Mouse (Mus musculus) gastrocnemius, adult 2 months (tissue): ENCODE measurements around the gene Gm21411. TPM values are rescaled to one million over a fixed set of nuclear protein-coding genes. Genes with fewer than 3 reads are reported as not detected.
"Not testable (repeated sequence)": the region's sequence is repeated elsewhere in the genome, so short reads cannot be mapped to it uniquely, and the experiment has no call there.

Source experiments
- DNase-seq: peaks from one replicate; pipeline ENCODE4 v3.0.0; 2022
- H3K27ac ChIP-seq: fragments of 200-600 bp; 2 replicates; pipeline ENCODE4 v1.8.1; 2022; ENCODE audit warnings: mild to moderate bottlenecking
- H3K4me3 ChIP-seq: fragments of 200-600 bp; 2 replicates; pipeline ENCODE4 v1.8.1; 2022; ENCODE audit warnings: mild to moderate bottlenecking, moderate library complexity
- CTCF ChIP-seq: fragments of 200-600 bp; IDR thresholded peaks from 2 replicates; pipeline ENCODE4 v1.8.1; 2022; ENCODE audit warnings: antibody characterized with exemption, mild to moderate bottlenecking, moderate library complexity
- intact Hi-C: fragments of 180-260 bp; cut with DNase I; formaldehyde crosslinking; loops from one replicate; pipeline ENCODE4 v1.15.1; 2025
- long read RNA-seq, 2 experiments: library from polyadenylated mRNA; stranded (forward); transcript quantifications; one replicate each; pipeline ENCODE4 v2.0.0; 2021
- total RNA-seq, 2 experiments: library from RNA; stranded (reverse); gene quantifications; 2 replicates each; pipeline ENCODE4 v1.2.3; 2021

Gm21411 gene
- total RNA-seq = not detected
- long read RNA-seq, experiment 1 = 0 reads
- long read RNA-seq, experiment 2 = 0 reads

- H3K27ac ChIP-seq, H3K4me3 ChIP-seq, intact Hi-C loops, DNase-seq: not testable (repeated sequence)
These were observed at the start of gene Gm21411 for GRCm38 (mm10) chr4:146909386-146910137. TSS of gene Gm21411 (minus strand) at chr4:146909590.

- H3K4me3 ChIP-seq, H3K27ac ChIP-seq, DNase-seq, intact Hi-C loops: not testable (repeated sequence)
These were observed 32.3 kb upstream of the Gm21411 start for GRCm38 (mm10) chr4:146941691-146942090.

- intact Hi-C loops = no loop called here
- TF ChIP-seq CTCF = no peak
- no peak for DNase-seq
- Histone ChIP-seq H3K4me3 (no peak overlapping the region), H3K27ac (no peak overlapping the region)
These were observed 23.1 kb upstream of the Gm21411 start for GRCm38 (mm10) chr4:146932311-146933082.

GRCm38 (mm10) chr4:146915196-146915595 is 5.8 kb upstream of the Gm21411 start:
- Histone ChIP-seq H3K27ac (no peak overlapping the region), H3K4me3 (no peak overlapping the region)
- no peak for TF ChIP-seq CTCF
- DNase-seq = no peak
- intact Hi-C loops = no loop called here

GRCm38 (mm10) chr4:146908131-146908530 is 1.3 kb downstream of the Gm21411 start:
- H3K27ac ChIP-seq, H3K4me3 ChIP-seq, intact Hi-C loops, DNase-seq: not testable (repeated sequence)

GRCm38 (mm10) chr4:146904782-146905181 is 4.6 kb downstream of the Gm21411 start:
- DNase-seq, intact Hi-C loops, H3K4me3 ChIP-seq, H3K27ac ChIP-seq: not testable (repeated sequence)

GRCm38 (mm10) chr4:146903126-146903525 is 6.3 kb downstream of the Gm21411 start:
- H3K27ac ChIP-seq, intact Hi-C loops, H3K4me3 ChIP-seq, DNase-seq: not testable (repeated sequence)

Other genes starting within 250 kb of the Gm21411 start
- gene Zfp989, start 62.4 kb upstream of the Gm21411 start, total RNA-seq = not detected
- under 1 TPM in 1 of 2 experiments, not detected in 1; 0.08 TPM for gene Rex2, start 112.3 kb upstream of the Gm21411 start, total RNA-seq
- 1 to 10 TPM; 1.0 to 1.4 TPM for gene Zfp991, start 222.4 kb upstream of the Gm21411 start, total RNA-seq